Mouse (Mus musculus) cerebellum, adult 2 months (tissue): ENCODE data around the gene Phkb.

Experiments used
- CTCF ChIP-seq: fragments of 200-500 bp; IDR thresholded peaks from 2 replicates; pipeline ENCODE4 v1.5.1; 2011; ENCODE audit warnings: low read depth, mild to moderate bottlenecking, control low read depth, low read length, moderate library complexity, borderline replicate concordance; ENCODE audit not compliant: insufficient read depth
- POLR2A ChIP-seq: fragments of 200-500 bp; IDR thresholded peaks from 2 replicates; pipeline ENCODE4 v1.6.1; 2011; ENCODE audit warnings: low read length, control low read depth, borderline replicate concordance; ENCODE audit not compliant: insufficient read depth

DNA sequence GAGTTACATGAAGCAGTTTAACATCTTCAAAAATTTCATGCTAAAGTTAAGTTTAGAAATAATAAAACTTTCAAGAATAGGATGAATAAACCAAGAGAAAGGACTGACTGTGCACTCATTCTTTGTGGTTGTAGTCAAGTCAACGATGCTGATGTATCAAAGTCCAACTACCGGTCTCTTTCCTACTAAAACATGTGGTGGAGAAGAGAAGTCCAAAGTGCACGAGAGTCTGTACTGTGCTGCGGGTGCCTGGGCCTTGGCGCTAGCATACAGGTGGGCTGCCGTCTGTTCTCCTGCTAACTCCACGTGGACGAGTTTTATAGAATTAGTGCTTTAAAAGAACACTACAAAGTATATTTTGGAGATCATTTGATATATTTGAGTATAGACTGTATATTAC is 37.2 kb downstream of the Phkb start:
- no peak for TF ChIP-seq POLR2A
- TF ChIP-seq CTCF: no peak
